ENCODE assay signal across 23 mouse cellular contexts in the genomic region with DNA sequence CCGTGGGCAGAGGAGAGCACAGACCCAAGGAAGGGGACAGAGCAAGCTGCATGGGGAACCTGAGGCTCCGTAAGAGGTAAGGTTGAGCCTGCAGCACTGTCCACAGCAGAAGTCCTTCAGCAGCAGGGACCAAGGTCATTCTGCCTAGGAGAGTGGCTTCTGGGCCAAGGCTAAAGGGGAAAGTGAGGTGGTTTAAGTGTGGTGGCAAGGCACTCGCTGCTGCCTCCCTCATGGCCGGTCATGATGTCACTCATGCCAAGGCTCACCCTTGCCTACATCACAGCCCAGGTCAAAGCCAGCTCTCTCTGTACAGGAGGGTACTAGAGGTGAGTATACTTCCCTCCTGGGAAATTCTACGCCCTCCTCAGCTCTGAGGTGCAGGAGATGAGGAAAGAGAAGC.
"Had no signal": no experiment of that assay in that cellular context is flagged by ENCODE, and none has a peak within 500 bp of the region (broad histone marks: within the 10 kb centered on the region; RNA-seq: fewer than 3 reads in every experiment).

No protein-coding gene starts in this region.

- H3K9ac ChIP-seq: limb, embryonic 13.5 days; liver, embryonic 12.5 days; liver, embryonic 15.5 days; lung, embryonic 15.5 days; midbrain, embryonic 12.5 days; midbrain, embryonic 15.5 days; neural tube, embryonic 12.5 days; neural tube, embryonic 15.5 days had no signal

- H3K27ac ChIP-seq: layer of hippocampus, adult 2 months; limb, embryonic 10.5 days; limb, embryonic 13.5 days; liver, embryonic 12.5 days; liver, embryonic 15.5 days; lung, embryonic 15.5 days; midbrain, embryonic 12.5 days; midbrain, embryonic 15.5 days; neural tube, embryonic 12.5 days; neural tube, embryonic 15.5 days; stomach, postnatal 0 days had no signal

- H3K4me1 ChIP-seq: limb, embryonic 10.5 days; limb, embryonic 13.5 days; liver, embryonic 12.5 days; liver, embryonic 15.5 days; lung, embryonic 15.5 days; midbrain, embryonic 12.5 days; midbrain, embryonic 15.5 days; neural tube, embryonic 12.5 days; neural tube, embryonic 15.5 days had no signal

- H3K4me3 ChIP-seq: layer of hippocampus, adult 2 months; limb, embryonic 13.5 days; liver, embryonic 12.5 days; liver, embryonic 15.5 days; lung, embryonic 15.5 days; midbrain, embryonic 12.5 days; midbrain, embryonic 15.5 days; neural tube, embryonic 12.5 days; neural tube, embryonic 15.5 days had no signal

- H3K27me3 ChIP-seq: limb, embryonic 13.5 days; liver, embryonic 12.5 days; liver, embryonic 15.5 days; lung, embryonic 15.5 days; midbrain, embryonic 12.5 days; midbrain, embryonic 15.5 days; neural tube, embryonic 12.5 days; neural tube, embryonic 15.5 days had no signal

- H3K9me3 ChIP-seq: limb, embryonic 10.5 days; liver, embryonic 15.5 days; lung, embryonic 15.5 days; midbrain, embryonic 12.5 days; midbrain, embryonic 15.5 days; neural tube, embryonic 12.5 days; neural tube, embryonic 15.5 days had no signal

- ATAC-seq: liver, embryonic 12.5 days; midbrain, embryonic 15.5 days had no signal

- H3K4me2 ChIP-seq: limb, embryonic 13.5 days; liver, embryonic 12.5 days; liver, embryonic 15.5 days; lung, embryonic 15.5 days; midbrain, embryonic 12.5 days; midbrain, embryonic 15.5 days; neural tube, embryonic 12.5 days; neural tube, embryonic 15.5 days had no signal

- DNase-seq: kidney, postnatal 25 days; layer of hippocampus, adult 9-11 months; liver; lung, adult 18-20 months; lung, postnatal 10 days; lung, postnatal 36 days; right cerebral cortex, adult 18-20 months; right cerebral cortex, postnatal 14 days; right cerebral cortex, postnatal 4 days; thymus, adult 2 months; thymus, postnatal 14 days; thymus, postnatal 4 days had no signal
